Mouse (Mus musculus): ENCODE measurements at regions not wholly inside any gene's neighbourhood (a gene's known extent, or its start where the extent isn't known, plus 50 kb on each side); places are given as distances from the start of the nearest gene placed in this dataset.
"Not testable (repeated sequence)": the region's sequence is repeated elsewhere in the genome, so short reads cannot be mapped to it uniquely, and the experiment has no call there.

DNA sequence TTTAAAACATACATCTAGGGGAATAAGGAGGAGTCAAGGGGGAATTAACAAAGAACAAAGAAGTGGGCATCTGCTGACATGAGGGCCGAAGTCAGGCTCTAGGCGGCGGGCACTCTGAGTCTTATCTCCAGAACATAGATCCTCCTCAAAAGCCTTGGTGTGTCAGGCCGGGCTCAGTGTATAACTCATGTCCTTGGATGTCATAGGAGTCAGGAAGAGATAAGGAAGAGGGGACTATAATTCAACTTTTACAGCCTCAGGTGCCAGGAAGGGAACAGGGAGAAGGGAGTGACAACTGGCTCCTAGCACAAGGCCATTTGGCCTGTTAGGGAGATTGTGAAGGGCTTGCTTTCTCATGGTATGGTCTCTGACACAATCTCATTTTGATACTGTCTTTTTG lies 185.9 kb upstream of the Ube2e2 start:
- not testable (repeated sequence) for DNase-seq (ENCODE audit: low spot score in 2 of 2)

DNA sequence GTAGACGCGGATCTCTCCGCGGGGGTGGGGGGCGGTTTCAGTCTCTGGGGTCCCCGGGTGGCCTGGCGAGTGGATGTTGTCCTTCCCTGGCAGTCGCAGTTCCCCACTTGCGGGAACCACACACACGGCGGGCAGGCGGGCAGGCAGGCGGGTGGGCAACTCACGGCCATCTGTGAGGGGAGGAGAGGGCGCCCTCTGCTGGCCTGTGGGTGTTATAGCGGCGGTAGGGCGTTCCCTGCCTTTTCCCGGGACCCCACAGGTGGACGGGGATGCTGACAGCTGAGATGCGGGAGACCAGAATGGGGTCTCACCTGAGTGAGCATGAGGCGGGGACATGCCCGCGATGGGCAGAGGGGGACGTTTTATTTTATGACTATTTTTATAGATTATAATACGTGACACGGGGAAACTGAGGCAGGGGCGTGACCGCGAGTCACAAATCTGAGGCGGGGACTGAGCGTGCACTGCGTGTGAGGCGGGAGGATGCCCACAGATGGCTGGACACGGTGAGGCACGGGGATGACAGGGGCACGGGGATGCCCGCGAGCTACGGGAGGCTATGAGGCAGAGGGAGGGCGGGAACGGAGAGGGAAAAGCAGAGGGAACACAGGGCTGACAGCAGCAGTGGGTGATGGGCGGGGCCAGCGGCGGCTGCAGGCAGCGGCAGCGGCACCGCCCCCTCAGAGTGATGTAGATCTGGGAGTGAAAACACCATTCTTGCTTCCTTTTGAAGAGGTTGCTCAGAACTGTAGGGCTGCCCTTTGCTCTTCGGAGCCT lies 148.1 kb upstream of the Ube2e2 start:
- DNase-seq (ENCODE audit: low spot score in 2 of 2): peak; percentile 64 to 70

DNA sequence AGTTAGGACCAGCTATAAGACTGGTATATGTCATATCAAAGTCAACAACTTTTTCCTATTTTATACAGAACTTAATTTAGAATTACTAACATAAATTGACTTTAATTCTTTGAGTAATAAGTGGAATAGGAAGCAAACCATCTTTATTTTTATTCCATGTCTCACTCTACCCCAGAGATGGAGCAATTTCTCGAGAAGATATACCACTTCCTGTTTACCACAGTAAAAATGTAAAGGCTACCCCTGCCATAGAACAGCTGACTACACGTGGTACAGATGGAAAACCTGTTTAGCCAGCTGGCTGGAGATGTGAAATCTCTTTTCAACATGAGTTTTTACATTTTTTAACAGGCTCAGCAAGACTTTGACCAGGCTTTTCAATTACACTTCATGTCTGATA lies 126.0 kb upstream of the Ube2e2 start:
- DNase-seq (ENCODE audit: low spot score in 2 of 2): no peak

DNA sequence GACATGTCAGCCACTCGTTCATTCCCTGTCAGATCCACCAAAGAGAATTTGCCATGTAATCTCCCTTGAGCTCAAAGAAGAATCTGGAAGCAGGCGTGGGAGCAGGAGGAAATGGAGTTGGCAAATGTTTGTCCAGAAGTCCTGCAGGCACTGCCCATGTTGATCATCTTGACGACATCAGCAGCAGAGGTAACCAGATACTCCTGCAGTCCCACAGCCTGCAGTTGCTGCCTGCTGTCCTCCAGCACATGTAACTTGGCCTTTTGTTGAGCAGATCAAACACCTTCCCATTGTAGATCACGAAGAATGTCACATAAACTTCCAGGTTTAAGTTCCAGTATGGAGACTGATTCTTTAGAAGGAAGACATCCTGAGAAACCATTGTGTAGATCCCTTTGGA lies 121.3 kb upstream of the Ube2e2 start:
- no peak for DNase-seq (ENCODE audit: low spot score in 2 of 2)

DNA sequence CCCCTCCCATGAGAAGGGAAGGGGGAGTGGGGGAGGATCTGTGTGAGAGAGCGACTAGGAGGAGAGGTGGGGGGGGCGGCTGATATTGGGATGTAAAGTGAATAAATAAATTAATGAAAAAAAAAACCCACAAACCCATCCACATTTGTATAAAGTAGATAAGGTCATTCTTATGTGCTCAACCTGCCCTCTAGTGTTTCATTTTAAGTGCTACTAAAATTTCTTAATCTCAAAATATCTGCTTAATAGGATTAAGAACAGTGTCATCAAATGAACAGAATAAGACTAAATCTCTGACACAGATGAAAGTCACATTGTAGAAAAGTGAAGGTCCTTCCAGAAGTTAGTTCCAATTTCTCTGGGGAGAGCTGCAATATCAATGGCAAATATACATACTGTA lies 119.5 kb upstream of the Ube2e2 start:
- DNase-seq (ENCODE audit: low spot score in 2 of 2): not testable (repeated sequence)

DNA sequence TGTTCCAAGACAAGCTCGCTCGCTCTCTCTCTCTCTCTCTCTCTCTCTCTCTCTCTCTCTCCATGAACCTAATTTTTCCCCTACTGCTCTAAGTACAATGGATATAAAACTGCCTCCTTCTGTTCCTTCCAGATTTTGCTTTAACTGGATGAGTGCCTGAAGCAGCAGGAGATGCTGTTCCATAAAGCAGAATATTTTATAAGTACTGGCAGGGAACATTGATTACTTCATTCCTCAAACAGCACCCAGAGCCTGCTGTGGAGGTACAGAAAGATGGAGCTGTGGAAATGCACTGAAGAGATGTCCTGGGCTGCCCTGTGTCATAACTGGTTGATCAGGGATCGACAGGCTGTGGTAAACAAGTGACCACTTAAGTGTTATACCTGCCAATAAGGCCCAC lies 89.8 kb upstream of the Ube2e2 start:
- DNase-seq (ENCODE audit: low spot score in 2 of 2): no peak

DNA sequence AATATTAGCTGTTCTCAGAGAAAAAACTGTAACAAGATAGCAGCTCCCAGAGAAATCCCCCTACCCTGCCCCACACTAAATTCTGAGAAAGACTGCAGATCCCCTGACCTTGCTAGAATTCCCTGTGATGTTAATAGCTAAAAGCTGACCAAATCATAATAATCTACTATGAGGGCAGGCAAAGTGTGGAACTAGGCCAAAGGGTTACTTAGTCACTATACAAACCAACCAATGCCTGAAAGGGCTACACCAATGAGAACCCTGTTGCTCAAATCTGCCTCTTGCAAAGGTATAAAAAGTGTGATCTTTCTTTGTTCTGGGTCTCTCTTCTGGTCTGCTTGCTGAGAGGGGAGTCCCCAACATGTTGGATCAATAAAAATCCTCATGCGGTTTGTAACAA lies 69.8 kb upstream of the Ube2e2 start:
- no peak for DNase-seq (ENCODE audit: low spot score in 2 of 2)

DNA sequence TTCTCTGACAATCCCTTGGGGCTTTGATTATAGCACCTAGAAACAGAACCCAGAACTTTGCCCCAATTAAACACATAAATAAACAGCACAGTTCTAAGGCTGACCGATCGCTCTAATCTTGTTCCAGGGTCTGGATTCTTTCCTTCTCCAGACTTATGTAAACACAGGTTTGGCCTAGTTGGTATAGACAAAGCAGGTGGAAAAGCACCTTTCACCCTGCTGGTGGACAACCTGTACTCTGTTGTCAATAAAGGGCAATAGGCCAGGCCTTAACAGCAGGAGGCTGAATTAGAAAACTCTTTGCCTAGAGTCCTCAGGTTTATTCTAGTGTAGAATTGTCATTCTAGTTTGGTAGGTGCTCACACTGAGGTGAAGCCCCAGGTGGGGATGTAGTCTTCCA lies 69.2 kb upstream of the Ube2e2 start:
- DNase-seq (ENCODE audit: low spot score in 2 of 2): no peak
